Mouse (Mus musculus): ENCODE measurements around the gene Ifnl2. TPM values are rescaled to one million over a fixed set of nuclear protein-coding genes. Genes with fewer than 3 reads are reported as not detected.
"Not testable (repeated sequence)": the region's sequence is repeated elsewhere in the genome, so short reads cannot be mapped to it uniquely, and the experiment has no call there.

Ifnl2 gene
- polyA plus RNA-seq (2015; fragmentation: Nextera tagmentation; extraction: Ambion mirVana): not detected in 2 replicates

DNA sequence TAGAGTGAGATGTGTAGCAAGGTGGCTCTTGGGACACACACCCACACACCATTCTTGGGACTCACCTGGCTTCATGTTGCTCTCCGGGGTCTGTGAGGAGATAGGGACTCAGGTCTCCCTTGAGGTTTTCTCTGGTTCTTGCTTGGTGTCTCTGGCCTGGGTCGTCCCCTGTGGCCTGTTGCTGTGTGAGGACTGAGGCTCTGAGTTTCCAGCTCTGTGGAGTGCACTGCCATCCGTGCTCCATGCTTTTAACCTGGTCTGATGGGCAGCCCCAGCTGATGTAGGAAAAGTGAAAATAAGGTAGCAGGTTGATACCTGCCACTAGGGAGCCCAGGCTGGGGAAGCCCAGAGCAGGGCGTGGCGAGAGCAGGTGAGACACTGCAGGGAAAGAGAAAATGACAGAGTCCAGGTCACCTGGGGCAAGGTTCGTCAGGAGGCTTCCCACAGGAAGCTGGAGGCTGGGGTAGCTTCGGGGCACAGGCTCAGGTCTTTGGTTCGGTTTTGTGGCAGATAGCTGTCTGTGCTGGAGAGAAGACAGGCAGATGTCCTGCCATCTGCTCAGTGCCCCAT is at the start of gene Ifnl2:
Gene Ifnl2 (minus strand): TSS at position 51 of the 570 bp plus-strand sequence.
- H3K4me3 ChIP-seq; H3K9ac ChIP-seq; H3K9me3 ChIP-seq; H3K36me3 ChIP-seq (replicated peaks); ATAC-seq (replicated peaks); H3K27ac ChIP-seq; H3K27me3 ChIP-seq (replicated peaks); H3K4me2 ChIP-seq; H3K4me1 ChIP-seq: not testable (repeated sequence)
- 69% methylated on average over 8 of the region's 8 CpGs for WGBS

DNA sequence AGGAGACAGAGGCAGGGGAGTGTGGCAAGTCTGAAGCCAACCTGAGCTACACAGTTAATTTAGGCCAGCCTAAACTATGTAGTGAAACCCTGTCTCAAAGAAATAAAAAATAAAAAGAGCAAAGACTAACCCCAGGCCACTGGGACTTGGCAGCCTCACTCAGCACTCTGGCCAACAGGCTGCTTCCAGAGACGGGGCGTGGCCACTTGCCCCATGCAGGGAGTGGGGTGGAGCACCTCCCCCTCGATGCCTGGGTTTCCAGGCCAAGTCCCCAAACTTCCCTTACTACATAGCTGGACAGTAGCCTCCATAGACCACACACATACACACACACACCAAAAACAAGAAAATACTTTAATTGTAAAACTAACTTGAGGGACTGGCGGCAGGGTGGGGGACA is 48.2 kb upstream of the Ifnl2 start:
- Histone ChIP-seq H3K36me3 (replicated peaks) (peaks cover 6% of the 10 kb centered on the region; the same call in 1 of the 2 replicates), H3K4me2 (no peak overlapping the region), H3K4me3 (no peak overlapping the region), H3K27ac (no peak overlapping the region), H3K27me3 (replicated peaks) (no peaks in the 10 kb centered on the region), H3K9me3 (no peaks in the 10 kb centered on the region), H3K9ac (no peak overlapping the region), H3K4me1 (no peaks in the 10 kb centered on the region)
- WGBS: 73% methylated on average over 4 of the region's 4 CpGs
- ATAC-seq (replicated peaks): no peak

DNA sequence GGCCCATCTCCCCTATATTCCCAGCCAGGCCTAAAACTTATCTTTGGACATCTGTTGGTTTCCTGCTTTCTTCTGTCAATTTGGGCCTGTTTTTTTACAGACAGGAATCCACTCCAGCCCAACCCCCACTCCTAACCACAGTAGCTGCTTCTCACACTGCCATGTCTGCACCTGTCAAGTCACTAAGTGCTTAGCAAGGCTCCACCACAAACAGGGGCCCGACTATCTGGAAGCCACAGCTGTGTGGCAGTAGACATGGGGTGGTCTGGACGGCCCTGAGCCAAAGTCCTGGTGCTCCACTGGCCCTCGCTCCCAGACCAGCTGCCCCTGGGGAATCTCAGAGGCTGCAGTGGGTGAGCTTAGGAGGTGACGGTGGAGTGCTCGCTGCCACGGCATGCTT is 47.5 kb upstream of the Ifnl2 start:
- H3K36me3 ChIP-seq (replicated peaks): peaks cover 6% of the 10 kb centered on the region; the same call in 1 of the 2 replicates
- H3K9me3 ChIP-seq: no peaks in the 10 kb centered on the region
- H3K9ac ChIP-seq: no peak overlapping the region
- no peak overlapping the region for H3K4me2 ChIP-seq
- no peak for ATAC-seq (replicated peaks)
- H3K27me3 ChIP-seq (replicated peaks): no peaks in the 10 kb centered on the region
- 85% methylated on average over 6 of the region's 6 CpGs for WGBS
- no peak overlapping the region for H3K4me3 ChIP-seq
- no peak overlapping the region for H3K27ac ChIP-seq
- no peaks in the 10 kb centered on the region for H3K4me1 ChIP-seq

DNA sequence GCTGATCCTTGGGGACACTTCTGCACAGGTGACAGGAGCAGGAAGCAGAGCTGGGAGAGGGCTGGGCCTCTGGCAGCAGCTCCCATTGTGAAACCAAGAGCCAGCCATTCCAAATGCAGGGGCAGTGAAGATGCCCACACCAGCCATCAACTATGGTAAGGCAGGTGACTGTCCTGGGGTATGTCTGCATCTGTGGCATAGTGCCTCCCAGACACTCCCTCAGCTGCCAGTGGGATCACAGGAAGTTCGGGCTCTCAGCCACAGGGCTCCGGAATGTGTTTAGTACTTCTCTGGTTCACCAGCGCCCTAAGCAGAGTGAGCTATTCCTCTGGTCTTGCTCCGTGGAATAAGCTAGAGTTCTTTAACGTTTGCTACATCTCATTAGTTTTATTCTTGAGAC is 46.8 kb upstream of the Ifnl2 start:
- Histone ChIP-seq H3K27ac (no peak overlapping the region), H3K9me3 (no peaks in the 10 kb centered on the region), H3K4me1 (no peaks in the 10 kb centered on the region), H3K4me3 (no peak overlapping the region), H3K36me3 (replicated peaks) (peaks cover 6% of the 10 kb centered on the region; the same call in 1 of the 2 replicates), H3K4me2 (no peak overlapping the region), H3K9ac (no peak overlapping the region), H3K27me3 (replicated peaks) (no peaks in the 10 kb centered on the region)
- ATAC-seq (replicated peaks): no peak
- 77% methylated on average over 5 of the region's 5 CpGs for WGBS

DNA sequence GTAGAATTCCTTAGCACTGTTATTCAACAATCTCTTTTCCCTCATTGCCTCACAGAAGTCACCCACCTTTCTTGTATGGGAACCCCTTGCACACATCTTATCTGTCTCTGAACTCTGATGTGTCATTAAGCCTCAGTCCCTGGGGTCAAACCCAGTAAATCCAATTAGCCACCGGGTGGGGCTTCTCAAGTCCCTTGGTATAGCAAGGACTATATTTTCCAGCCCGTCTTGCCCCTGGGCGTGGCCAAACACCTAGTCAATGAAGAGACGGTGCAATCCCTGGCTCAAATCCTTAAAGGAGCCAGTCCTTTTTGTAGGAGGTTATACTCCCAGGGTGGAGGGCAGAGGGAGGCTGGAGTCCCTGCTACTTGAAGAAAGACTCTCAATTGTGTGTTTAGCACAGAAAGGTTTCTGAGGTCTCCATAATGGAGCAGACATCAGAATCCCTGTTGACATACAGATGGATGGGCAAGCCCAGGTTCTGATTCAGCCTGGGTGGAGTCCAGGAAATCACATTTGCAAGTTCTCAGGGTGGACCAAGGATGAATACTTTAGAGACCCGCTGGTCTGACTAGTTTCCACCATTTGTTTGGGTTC is 45.8 kb upstream of the Ifnl2 start:
- Histone ChIP-seq H3K4me1 (no peaks in the 10 kb centered on the region), H3K9ac (no peak overlapping the region), H3K4me2 (no peak overlapping the region), H3K27me3 (replicated peaks) (no peaks in the 10 kb centered on the region), H3K27ac (no peak overlapping the region), H3K4me3 (no peak overlapping the region), H3K36me3 (replicated peaks) (peaks cover 6% of the 10 kb centered on the region; the same call in 1 of the 2 replicates), H3K9me3 (no peaks in the 10 kb centered on the region)
- WGBS: 19% methylated on average over 5 of the region's 5 CpGs
- ATAC-seq (replicated peaks): no peak

DNA sequence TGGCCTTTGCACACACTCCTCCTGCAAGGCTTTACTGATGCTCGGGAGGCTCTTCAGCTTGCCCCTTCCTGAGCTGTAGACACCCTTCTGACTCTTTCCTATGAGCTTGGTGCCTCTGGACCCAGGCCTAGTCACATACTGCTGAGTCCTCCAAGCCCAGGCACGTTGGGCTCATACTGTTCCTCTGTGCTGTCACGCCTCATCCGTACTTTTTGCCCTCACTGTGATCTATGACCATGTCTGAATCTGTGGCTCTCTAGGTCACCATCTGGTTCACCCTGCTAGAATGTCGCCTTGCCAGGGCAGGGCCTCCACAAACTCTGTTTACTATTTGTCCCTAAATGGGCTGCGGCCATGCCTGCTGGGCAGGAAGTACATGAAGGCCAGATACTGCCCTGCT is 42.8 kb upstream of the Ifnl2 start:
- Histone ChIP-seq H3K27me3 (replicated peaks) (no peaks in the 10 kb centered on the region; the same call in 1 of the 2 replicates), H3K9ac (no peak overlapping the region), H3K4me3 (no peak overlapping the region), H3K27ac (no peak overlapping the region), H3K4me2 (no peak overlapping the region), H3K36me3 (replicated peaks) (no peaks in the 10 kb centered on the region), H3K9me3 (no peaks in the 10 kb centered on the region), H3K4me1 (no peaks in the 10 kb centered on the region)
- WGBS: 96% methylated on average over 6 of the region's 6 CpGs
- no peak for ATAC-seq (replicated peaks)

DNA sequence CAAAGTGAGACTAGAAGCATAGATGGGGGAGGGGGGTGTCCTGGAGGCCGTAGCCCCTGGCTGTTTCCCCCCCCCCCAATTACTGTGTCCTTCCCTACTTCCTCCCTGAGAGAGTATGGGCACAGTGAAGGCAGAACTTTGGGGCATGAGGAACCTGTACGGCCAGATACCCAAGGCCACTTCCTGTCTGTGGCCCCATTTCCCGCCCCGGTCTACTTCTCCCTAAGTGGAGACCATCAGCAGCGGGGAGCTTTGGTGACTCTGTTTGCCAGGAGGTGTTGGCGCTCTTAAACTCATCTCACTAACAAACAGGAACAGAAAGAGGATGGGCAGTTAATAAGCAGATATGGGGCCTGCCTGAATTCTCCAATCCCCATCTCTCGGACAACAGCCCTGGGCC is 37.4 kb upstream of the Ifnl2 start:
- Histone ChIP-seq H3K9ac (no peak overlapping the region), H3K36me3 (replicated peaks) (no peaks in the 10 kb centered on the region), H3K4me3 (no peak overlapping the region), H3K4me1 (peaks cover 20% of the 10 kb centered on the region), H3K27ac (no peak overlapping the region), H3K9me3 (no peaks in the 10 kb centered on the region), H3K27me3 (replicated peaks) (peaks cover 37% of the 10 kb centered on the region), H3K4me2 (no peak overlapping the region)
- ATAC-seq (replicated peaks): no peak
- WGBS: 77% methylated on average over 7 of the region's 7 CpGs

DNA sequence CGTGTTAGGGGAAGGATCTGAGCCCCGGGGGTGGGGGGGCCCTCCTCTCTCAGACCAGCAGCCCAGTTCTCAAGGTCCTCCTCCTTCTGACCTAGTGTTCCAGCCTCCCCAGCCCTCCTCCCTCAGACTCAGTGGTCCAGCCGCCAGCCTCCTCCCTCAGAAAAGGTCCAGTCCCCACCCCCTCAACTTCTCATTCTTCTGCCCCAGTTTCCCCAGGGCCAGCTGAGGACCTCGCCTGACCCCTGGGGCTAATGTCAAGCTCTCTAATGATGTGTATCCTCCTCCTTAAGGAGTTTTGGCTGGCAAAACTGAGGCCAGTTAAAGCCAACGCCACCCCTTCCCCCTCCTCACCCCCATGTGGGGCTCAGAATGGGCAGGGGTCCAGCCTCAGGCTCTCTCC is 36.9 kb upstream of the Ifnl2 start, which contains the start of gene Nccrp1:
Gene Nccrp1 (minus strand): TSS at position 101 of the 400 bp plus-strand sequence.
- ATAC-seq (replicated peaks): no peak
- H3K9me3 ChIP-seq: no peaks in the 10 kb centered on the region
- H3K27ac ChIP-seq: no peak within 1 kb of the TSS
- WGBS: under 1% methylated on average over 5 of the region's 5 CpGs
- H3K4me1 ChIP-seq: peaks cover 20% of the 10 kb centered on the region
- H3K9ac ChIP-seq: peak within 1 kb of the TSS; percentile 35; the same call in 1 of the 2 replicates
- peak within 1 kb of the TSS; percentile 35 for H3K4me3 ChIP-seq
- no peaks in the 10 kb centered on the region for H3K36me3 ChIP-seq (replicated peaks)
- H3K27me3 ChIP-seq (replicated peaks): peaks cover 37% of the 10 kb centered on the region
- peak within 1 kb of the TSS; percentile 68 for H3K4me2 ChIP-seq

DNA sequence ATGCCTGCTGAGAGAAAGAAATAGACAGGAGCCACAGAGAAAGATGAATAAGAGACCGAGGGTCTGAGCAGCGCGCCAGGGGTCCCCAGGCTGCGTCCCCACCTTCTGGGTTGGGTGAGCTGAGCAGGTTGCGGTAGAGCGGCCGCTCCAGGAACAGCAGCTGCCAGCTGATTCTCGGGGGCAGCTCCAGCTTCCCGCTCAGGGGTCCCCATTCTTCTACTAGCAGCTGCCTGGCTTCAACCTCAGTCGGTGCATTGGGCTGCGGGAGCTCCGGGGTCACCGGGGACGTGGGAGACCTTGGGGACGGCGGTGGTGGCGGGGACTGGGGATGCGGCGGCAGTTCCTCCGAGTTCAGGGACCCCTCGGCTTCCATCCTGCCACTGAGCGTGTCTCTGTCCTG is 36.4 kb upstream of the Ifnl2 start:
- H3K9ac ChIP-seq: peak overlapping the region; percentile 35; the same call in 1 of the 2 replicates
- no peak for ATAC-seq (replicated peaks)
- peak overlapping the region; percentile 68 for H3K4me2 ChIP-seq
- H3K9me3 ChIP-seq: no peaks in the 10 kb centered on the region
- WGBS: under 1% methylated on average over 22 of the region's 22 CpGs
- no peaks in the 10 kb centered on the region for H3K36me3 ChIP-seq (replicated peaks)
- H3K27me3 ChIP-seq (replicated peaks): peaks cover 37% of the 10 kb centered on the region
- H3K4me3 ChIP-seq: peak overlapping the region; percentile 35
- no peak overlapping the region for H3K27ac ChIP-seq
- H3K4me1 ChIP-seq: peaks cover 20% of the 10 kb centered on the region

DNA sequence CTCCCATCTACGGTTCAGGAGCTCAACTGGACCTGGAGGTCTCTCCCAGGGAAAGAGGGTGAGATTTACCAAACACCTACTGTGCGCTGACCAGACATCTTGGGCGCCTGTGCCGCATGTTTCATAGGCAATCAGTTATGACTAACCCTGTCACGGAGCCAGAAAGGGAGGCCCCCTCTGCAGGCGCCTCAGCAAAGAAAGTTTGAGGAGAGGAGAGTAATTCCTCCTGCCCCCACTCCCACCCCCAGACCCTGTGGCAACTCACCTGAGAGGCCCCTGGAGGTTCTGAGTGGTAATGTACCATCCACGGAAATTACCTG is 35.6 kb upstream of the Ifnl2 start:
- Histone ChIP-seq H3K9ac (no peak overlapping the region), H3K9me3 (no peaks in the 10 kb centered on the region), H3K4me3 (no peak overlapping the region), H3K27ac (no peak overlapping the region), H3K27me3 (replicated peaks) (peaks cover 37% of the 10 kb centered on the region), H3K4me1 (peaks cover 20% of the 10 kb centered on the region), H3K4me2 (no peak overlapping the region), H3K36me3 (replicated peaks) (no peaks in the 10 kb centered on the region)
- WGBS: 46% methylated on average over 7 of the region's 7 CpGs
- ATAC-seq (replicated peaks): no peak

DNA sequence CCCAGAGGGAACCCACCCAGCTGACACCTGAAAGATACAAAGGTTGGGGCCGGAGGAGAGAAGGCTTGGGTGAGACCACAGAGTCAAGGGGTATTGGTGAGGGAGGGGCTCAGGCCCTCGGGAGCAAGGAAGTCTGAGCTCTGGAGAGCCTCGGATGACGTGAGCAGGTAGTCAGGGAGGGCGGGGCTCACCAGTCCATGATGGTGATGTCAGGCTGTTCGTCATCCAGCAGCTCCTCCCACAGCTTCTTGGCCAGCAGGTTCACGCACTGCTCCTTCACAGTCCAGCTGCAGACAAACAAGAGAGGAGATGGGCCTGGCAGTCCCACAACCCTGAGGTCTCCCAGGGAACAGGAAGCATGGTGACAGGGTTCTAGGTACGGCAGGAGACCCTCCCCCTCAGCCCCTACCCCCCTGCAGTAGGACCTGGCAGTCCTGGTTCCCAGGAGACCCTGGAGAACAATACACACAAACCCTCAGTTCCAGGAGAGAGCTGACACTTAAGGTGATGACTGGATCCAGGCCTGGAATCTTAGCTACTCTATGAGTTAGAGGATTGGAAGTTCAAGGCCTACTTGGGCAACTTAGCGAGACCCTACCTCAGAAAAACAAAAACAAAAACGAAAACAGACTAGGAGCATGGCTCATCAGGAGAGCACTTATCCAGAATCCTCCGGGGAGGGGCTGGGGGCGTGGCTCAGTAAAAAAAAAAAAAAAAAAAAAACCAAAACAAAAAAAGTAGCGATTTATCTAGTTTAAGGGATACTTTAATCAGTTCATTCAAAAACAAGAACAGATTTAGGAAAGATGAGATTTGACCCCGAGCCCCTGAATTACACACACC is 35.0 kb upstream of the Ifnl2 start:
- ATAC-seq (replicated peaks): 0 out of 2 replicates have a peak, but pooled peaks have one; percentile 24
- no peak overlapping the region for H3K4me3 ChIP-seq
- H3K4me2 ChIP-seq: no peak overlapping the region
- 28% methylated on average over 14 of the region's 14 CpGs for WGBS
- H3K9ac ChIP-seq: no peak overlapping the region
- peaks cover 20% of the 10 kb centered on the region for H3K4me1 ChIP-seq
- H3K9me3 ChIP-seq: no peaks in the 10 kb centered on the region
- no peaks in the 10 kb centered on the region for H3K36me3 ChIP-seq (replicated peaks)
- H3K27me3 ChIP-seq (replicated peaks): peaks cover 37% of the 10 kb centered on the region
- no peak overlapping the region for H3K27ac ChIP-seq

DNA sequence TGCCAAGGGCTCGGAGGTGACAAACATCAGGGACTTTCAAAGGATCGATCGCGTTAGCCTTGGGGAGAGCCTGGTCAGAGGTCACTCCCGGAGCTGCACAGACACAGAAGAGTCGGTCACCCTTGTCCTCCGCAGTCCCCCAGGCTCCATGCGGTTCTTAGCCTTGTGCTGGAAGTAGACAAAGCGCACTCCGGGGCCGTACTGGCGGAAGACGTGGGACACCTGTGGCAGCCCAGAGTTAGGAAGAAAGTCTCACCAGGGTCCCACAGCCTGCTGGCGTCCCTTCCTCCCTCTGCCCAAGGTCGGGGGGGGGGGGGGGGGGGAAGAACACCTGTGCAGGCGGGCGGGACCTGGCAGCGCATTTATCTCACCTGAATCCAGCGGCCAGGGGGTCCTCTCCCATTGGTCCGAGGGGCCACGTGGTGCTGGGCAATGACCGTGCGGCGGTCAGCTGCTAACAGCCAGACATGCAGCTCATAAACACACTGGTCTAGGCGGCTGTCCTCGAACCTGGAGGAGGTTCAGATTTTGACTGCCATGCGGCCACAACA is 33.9 kb upstream of the Ifnl2 start:
- peak overlapping the region; percentile 51 for H3K4me2 ChIP-seq
- H3K9ac ChIP-seq: 0 out of 2 replicates have a peak overlapping the region, but pooled peaks have one; percentile 12
- no peak overlapping the region for H3K27ac ChIP-seq
- 1% methylated on average over 27 of the region's 27 CpGs for WGBS
- no peaks in the 10 kb centered on the region for H3K36me3 ChIP-seq (replicated peaks)
- H3K4me1 ChIP-seq: peaks cover 20% of the 10 kb centered on the region
- no peaks in the 10 kb centered on the region for H3K9me3 ChIP-seq
- 0 out of 2 replicates have a peak, but pooled peaks have one; percentile 59 for ATAC-seq (replicated peaks)
- peak overlapping the region; percentile 21 for H3K4me3 ChIP-seq
- H3K27me3 ChIP-seq (replicated peaks): peaks cover 37% of the 10 kb centered on the region
